Mouse (Mus musculus) liver, postnatal 0 days (tissue): Measurements from ENCODE around the gene Rexo2.

ENCODE experiments used
- CTCF ChIP-seq: sonication (generic); IDR thresholded peaks from 2 replicates; pipeline ENCODE4 v1.5.1; 2016; ENCODE audit warnings: antibody characterized with exemption, low read depth
- EP300 ChIP-seq: IDR thresholded peaks from 2 replicates; pipeline ENCODE4 v1.6.1; 2016; ENCODE audit warnings: antibody characterized with exemption, low read depth, mild to moderate bottlenecking

DNA sequence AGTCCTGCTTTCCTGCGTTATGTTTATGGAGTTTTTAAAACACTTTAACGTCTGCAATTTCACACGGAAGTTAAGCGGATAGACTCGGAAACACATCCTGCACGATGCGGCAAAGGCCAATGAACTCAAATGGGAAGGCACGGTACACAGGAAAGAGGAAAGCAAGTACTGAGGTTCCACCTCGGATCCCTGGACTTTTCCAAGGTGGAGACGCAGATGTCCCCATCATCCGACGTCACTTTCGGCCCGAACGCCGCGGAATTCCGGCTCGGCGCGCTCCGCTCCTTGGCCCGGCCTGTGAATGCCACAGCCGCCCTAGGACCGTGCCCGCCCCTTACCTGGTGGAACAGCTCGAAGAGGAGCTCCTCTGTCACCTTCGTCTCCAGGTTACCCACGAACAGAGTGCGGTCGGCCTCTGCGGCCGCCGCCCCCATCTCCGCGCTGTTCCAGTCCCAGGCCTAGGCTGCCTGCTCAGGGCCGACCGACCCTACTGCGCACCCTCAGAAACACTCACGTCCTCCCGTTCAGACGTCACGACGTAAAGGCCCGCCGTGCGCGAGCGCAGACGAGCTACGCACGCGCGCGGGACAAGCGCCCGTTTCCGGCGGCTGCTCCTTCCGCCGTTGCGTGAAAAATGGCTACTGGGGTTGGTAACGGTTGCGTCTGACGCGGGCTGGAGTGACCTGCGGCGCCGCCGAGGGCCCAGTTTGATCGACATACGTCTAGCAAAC is 14.6 kb upstream of the Rexo2 start, which contains the start of the genes Rbm7 and Gm5617:
- TF ChIP-seq CTCF = no peak
- TF ChIP-seq EP300 = no peak
